Mouse (Mus musculus): ENCODE results near the gene Pink1.
"Not testable (repeated sequence)": the region's sequence is repeated elsewhere in the genome, so short reads cannot be mapped to it uniquely, and the experiment has no call there.

The Pink1 gene

DNA sequence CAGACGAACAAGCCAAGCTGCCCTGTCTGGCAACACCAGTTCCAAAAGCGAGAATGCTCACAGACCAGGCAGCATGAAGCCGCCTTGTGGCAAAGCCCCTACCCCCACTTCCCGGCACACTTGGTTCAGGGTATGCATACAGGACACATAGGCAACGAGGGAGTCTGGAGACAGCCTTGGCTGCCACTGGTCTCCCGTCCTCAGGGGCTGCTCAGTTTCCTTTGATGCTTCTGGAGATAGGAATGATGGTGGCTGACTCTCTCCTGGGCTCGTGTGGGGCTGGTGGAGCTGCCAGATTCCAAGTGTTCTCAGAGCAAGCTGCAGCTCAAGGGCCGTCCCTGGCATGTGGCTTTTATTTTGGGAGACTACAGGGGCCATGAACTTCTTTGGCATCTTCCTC is 15.3 kb upstream of the Pink1 start:
- no peak for DNase-seq

DNA sequence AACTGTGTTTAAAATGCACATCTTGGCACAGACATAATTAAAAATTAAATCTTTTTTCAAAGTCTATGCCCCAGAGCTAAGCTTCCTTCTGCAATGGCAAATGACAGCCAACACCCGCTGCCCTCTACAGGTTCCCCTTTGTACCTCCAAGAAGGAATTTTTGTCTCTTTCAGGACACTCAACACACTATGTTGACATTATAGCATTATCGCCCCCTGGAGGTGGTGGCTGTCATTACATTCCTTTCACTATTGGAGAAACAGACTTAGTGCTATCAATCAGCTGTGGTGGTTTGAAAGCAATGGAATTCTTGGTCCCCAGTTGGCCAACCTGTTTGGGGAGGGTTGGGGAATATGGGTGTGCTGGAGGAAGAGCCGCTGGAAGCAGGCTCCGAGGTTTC is 13.9 kb upstream of the Pink1 start:
- peak; percentile 56 for DNase-seq

DNA sequence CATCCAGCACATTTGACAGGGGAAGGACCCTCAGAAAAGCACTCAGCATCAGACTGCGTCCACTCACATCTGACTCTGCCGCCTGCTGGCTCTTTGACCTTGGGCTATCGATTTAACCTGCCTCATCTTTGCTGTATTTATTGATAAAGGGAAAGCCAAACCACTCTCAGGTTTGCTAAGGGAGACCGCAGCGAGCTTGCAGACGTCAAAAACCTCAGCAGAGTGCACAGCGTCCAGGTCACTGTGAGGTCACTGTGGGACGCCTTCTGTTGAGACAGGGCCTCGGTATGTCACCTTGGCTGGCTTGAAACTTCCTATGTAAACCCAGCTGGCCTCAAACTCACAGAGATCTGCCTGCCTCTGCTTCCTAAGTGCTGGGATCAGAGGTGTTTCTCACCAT is 11.2 kb upstream of the Pink1 start:
- no peak for DNase-seq

DNA sequence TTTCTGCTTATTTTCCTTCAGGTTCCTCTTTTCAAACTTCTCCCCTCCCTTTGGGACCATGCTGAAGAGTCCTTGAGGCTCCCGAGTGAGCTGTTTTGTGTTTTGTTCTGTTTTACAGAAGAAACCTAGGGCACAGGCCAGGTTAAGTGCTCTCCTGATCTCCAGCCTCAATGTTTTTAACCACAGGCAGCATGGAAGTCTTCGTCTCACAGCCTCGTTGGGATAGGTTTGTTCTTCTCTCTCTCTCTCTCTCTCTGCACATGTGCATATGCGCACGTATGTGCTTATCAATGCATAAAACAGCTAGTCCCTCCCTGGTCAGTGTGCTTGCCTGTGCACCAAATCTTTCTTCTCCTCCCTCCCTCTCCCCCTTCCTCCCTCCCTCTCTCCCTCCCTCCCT is 10.8 kb upstream of the Pink1 start:
- no peak for DNase-seq

DNA sequence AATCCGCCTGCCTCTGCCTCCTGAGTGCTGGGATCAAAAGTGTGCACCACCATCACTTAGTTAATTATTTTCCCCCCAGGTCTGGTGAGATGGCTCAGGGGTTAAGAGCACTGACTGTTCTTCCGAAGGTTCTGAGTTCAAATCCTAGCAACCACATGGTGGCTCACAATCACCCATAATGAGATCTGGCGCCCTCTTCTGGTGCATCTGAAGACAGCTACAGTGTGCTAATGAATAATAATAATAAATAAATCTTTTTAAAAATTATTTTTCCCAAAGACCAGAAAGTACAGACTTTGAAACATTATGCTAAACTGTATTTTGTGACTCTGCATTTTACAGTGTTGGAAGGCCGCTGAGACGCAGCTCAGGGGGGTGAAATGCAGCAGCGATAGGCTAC is 9.5 kb upstream of the Pink1 start:
- DNase-seq = no peak

DNA sequence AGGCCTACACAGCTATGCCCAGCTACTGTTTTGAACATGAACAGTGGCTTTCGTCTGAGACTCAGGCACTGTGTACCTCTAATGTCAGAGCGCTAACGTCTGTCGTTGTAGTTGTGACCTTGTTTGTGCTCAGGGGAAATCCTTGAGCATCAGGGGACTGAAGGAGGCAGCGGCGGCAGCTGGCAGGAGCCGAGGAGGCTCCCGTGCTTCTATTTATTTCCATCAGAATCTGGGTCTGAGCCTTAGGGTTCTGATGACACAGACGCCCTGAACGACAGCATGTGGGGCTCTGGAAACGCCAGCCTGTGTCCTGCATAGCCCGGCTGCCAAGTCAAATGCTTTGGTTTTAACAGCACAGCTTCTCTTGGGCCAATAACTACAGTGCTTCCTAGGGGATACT is 8.9 kb upstream of the Pink1 start:
- no peak for DNase-seq

DNA sequence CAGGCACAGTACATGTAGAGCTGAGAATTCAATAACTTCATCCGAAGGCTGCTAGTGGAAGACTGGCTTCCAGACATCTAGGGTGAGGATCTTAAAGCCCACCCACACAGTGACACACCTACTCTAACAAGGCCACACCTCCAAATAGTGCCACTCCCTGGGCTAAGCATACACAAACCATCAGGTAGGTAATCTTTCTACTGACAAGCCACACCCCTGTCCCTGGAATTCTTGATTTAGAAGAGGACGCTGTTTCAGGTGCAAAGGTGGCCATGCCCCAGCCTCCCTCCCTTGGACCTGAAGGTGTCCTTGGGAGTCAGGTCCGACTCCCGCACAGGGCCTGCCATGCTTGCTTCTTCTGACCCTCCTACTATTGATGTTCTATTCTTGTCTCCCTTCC is 7.0 kb upstream of the Pink1 start:
- no peak for DNase-seq

DNA sequence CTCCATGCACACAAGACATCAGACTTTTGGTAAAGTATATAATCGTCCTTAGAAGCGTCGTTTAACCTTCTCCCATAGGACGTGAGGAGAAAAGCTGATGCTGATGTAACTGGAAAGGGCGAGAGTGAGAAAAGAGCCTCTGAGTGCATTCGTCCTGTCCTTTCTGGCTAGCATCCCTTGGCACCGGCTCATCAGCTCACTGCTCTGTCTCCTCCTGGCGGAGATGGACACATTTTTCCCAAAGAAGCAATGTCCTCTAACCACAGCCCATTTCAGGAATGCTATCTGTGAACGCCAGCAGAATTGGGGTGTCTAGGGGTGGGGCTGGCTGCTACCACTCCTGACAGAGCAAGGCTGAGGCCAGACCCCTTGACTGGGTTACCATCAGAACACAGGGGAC is 5.5 kb upstream of the Pink1 start:
- no peak for DNase-seq

DNA sequence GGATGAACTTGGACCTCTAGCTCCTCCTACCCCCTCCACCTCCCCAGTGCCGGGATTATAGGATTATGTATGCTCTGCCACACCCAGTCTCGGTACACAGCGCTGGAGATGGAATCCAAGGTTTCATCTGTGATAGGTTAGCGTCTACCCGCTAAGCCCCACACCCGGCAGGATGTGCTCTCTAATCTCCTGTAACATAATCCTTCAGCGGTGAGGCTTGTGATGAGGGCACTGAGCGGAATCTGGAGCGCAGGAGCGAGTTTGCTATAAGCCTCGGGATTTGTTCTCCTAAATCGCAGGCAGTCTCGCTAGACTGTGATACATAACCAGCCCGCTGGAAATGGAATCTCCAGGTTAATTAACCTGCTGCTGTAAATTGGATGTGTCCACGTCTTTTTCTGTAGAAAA is 4.2 kb upstream of the Pink1 start:
- DNase-seq = no peak

DNA sequence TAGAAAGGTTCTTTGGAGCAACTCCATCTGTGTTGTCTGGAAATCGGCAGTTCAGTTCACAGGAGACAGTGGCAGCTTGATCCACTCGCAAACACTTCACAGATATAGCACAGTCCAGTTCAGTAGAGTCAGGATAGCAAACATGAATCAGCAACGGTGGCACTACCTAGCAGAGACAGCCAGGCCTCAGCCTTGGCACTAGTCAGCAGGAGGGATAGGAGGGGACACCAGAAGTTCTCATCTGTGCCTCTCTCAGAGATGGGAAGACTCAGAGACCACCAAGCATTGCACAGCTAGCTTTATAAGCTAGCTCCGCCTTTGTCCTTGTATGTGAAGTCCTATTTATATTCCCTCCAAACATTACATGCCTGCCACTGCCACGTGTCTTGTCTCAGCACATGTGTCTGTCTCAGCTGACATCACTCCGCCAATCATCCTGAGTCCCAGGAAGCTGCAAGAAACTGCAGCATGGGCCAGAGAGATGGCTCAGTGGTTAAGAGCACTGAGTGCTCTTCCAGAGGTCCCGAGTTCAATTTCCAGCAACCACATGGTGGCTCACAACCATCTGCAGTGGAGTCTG is 1.9 kb upstream of the Pink1 start:
- DNase-seq = no peak

DNA sequence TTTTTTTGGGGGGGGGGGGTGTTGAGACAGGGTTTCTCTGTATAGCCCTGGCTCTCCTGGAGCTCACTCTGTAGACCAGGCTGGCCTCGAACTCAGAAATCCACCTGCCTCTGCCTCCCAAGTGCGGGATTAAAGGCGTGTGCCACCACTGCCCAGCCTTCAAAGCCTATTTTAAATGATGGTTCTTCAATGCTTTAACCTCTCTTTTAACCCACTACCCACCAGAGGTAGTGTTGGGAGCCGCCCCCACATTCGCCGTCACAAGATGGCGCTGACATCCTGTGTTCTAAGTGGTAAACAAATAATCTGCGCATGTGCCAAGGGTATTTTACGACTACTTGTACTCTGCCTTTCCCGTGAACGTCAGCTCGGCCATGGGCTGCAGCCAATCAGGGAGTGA is 1.0 kb upstream of the Pink1 start:
- not testable (repeated sequence) for DNase-seq

DNA sequence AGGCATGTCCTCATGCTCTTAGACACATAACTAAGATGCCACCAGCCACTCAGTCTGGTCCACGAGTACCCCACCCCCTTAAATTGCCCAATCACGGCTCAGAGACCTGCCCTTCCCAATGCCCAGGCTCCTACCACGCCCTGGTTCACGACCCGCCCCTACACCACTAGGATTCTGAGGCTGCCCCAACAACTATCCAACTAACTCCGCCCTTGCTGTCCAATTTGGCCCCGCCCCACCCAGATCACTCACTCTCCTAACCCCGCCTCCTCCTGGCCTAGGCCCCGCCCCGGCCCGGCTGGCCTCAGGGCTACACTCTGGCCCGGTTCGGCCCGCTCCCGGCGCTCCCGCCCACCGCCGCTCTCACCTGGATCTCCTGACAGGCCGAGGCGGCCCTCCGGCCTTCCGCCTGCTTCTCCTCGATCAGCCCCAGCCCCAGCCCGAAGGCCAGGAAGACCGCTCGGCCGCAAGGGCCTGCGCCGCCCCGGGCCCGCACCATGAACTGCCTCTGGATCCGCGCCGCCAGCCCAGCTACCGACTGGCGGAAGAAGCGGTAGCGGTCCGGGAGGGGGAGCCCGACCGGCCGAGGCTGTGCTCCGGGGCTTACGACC is 536 bp downstream of the Pink1 start:
- DNase-seq = peak; percentile 96

DNA sequence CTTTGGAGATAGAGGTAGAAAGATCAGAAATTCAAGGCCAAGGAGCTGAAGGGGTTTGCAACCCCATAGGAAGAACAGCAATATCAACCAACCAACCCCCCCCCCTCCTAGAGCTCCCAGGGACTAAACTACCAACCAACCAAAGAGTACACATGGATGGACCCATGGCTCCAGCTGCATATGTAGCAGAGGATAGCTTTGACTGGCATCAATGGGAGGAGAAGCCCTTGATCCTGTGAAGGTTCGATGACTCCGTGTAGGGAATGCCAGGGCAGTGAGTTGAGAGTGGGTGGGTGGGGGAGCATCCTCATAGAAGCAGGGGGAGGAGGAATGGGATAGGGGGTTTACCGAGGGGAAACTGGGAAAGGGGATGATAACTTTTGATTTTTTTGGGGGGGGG is 1.7 kb downstream of the Pink1 start:
- DNase-seq = no peak

DNA sequence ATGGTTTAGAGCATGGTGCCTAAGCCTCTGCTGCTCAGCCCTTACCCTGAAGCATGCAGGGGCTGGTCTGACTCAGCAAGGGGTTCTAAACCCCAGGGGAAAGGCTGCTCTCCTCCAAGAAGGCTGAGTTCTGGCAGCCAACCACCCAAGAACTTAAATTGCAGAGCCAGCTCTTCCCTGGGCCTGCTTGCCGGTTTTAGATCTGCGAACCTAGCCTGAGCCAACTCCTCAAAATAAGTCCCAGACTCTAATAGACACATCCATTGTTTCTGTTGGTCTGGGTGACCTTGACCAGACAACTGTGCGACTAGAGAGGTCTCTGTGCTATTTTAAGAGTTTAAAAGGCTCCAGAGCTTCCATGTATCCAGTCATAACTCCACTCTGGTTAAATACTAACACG is 2.4 kb downstream of the Pink1 start:
- DNase-seq = no peak

DNA sequence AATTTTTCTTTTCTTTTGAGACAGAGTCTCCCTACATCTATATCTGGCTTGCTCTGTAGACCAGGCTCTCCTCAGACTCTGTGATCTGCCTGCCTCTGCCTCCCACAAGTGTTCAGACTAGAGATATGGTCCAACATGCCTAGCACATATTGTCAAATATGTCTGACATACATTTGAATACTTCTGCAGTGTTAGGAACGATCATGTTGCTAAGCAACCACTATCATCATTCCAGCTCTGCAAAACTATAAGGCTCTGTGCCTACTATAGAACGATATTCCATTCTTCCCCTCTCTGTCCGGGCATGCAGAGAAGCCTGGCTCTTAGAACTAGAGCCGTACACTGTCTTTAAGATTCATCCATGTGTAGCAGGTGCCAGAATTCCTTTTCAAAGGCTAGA is 3.4 kb downstream of the Pink1 start:
- no peak for DNase-seq

DNA sequence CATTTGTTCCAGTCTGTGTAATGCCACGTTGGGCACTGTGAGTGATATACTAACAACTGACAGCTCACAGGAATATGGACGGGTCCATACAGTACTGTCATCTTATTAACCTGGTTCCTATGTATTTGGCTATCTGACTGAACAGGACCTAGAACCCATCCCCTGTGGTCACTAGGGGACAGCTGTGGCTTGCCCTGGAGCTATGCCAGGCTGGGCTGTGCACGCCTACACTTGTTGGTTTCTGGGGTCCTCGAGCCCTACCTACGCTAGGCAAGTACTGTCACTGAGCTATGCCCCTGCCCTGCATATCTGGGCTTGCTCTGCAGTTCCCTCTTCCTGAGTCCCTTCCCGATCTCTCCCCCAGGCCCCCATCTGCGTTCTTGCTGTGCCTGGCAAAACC is 4.6 kb downstream of the Pink1 start:
- no peak for DNase-seq

DNA sequence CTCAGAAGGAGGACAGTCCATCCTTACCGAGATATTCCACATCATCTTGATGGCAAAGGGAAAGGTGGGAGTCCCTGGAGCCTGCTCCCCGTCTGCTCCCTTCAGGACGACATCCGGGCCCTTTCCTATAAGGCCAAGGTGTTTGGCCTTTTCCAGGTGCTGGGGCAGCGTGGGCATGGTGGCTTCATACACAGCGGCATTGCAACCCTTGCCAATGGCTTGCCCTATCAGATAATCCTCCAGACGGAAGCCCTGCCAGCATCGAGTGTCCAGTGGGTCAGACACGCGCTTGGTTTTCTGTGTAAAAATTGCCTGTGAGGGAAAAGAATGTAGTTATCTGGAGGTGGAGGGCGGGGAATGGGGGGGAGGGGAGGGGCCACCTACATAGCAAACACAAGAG is 5.4 kb downstream of the Pink1 start:
- DNase-seq = no peak

DNA sequence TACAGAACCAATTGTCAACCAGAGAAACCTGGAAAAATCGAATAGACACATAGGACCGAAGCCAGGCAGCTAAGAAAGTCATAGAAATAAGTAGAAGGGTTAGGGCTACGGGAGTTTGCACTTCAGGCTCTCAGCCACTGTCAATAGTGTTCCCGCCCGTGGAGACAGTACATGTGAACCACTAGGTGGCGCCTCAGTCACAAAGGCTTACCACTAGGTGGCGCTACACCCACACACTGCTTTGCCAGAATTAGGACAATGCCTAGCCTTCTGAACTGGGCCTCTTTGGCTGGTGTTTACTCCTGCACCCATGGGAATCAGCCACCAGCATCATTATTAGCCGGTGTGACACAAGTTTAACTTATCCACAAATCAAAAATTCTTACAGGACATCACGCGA is 6.6 kb downstream of the Pink1 start:
- peak; percentile 84 for DNase-seq

DNA sequence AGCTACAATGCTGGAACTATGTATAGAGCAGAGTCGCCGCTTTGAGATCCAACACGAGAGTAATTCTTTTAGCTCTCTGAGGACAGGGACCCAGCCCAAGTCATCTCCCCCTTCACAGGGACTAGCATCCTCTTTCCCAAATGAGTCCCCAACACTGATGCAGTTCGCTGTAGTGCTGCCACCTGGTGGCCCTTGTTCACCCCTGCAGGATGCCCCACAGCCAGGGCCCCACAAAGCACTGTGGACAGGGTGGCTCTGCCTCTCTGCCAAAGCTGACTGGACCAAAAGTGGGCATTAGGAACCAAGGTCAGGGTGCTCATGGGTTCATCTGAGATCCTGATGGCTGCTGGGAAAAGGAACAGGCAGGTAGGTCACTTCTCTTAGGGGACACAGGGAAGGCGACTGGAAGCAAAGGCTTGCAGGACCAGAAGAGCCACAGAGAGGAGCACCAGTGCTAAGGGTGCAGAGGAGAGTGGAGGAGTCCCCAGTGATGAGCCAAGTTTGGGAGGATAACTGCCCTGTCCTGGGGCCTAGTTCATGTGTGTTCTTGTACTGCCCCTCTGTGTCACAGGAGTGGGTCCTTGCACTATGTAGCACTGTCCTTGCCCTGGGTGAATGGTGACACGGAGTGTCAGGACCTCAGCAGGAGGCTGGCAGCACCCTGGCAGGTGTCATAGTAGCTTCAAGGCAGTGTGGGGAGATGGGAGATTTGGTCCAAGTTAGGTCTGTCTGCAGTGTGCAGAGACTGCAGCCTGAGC is 7.4 kb downstream of the Pink1 start:
- no peak for DNase-seq

DNA sequence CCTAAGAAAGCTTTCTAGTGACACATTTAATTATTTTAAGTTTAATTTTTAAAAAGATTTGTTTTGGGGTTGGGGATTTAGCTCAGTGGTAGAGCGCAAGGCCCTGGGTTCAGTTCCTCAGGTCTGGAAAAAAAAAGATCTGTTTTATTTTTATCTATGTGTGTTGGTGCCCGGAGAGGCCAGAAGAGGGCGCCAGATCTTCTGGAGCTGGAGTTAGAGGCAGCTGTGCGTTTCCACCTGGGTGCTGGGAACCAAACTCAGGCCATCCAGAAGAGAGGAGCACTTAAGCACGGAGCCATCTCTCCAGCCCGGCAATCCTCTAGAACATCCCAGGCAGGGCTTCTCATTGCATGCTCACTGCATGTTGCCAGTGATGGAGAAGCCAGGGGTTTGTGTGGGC is 9.7 kb downstream of the Pink1 start:
- DNase-seq = no peak

DNA sequence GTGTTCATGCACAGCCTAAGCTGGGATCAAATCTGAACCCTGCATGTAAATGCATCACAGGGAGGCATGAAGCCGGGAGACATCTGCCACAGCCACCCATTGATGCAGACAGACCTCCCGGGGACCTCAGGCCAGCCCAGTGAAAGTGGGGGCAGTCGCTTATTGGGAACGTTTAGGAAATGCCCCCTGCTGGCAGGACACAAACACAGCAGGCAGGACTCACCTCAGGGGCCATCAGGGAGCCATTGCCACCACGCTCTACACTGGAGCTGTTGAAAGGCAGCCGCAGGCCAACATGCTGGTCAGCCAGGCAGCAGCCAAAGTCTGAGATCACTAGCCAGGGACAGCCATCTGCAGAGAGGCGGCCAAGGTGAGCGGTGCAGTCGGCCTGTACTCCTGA is 10.3 kb downstream of the Pink1 start:
- no peak for DNase-seq

DNA sequence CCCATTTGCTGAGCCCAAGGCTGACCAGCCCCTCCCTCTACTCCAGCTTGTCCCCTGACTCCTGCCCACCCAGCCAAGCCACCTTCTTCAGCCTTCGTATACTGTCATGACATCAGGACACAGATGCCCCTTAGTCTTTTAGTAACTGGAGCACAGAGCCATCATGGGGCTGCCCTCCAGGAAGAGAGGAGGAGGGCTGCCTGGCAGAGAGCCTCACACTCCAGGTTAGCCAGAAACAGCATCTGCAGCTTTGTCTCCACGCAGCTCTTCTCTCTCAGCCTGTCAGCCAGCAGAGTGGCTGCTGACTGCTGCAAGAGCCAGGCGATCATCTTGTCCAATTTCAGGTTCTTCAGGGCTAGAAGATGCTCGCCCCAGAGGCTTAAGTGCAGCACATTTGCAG is 12.3 kb downstream of the Pink1 start:
- no peak for DNase-seq

DNA sequence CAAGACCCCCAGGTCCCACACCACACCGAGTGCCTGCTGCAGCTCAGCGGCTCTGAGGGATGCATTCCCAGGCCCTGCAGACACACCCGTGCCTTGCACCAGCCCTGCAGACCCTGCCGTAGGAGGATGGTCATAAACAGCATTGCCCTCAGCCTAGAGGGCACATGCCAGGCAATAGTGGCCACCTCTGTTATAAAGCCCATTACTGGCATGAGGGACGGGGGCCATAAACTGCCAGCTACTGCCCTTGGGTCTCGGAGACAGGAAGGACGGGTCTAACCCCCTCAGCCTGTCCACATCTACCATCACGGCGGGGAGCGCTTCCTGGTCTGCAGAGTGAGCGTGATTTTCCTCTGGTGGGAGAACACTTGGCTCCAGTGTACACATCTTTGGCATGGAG is 13.1 kb downstream of the Pink1 start:
- no peak for DNase-seq

DNA sequence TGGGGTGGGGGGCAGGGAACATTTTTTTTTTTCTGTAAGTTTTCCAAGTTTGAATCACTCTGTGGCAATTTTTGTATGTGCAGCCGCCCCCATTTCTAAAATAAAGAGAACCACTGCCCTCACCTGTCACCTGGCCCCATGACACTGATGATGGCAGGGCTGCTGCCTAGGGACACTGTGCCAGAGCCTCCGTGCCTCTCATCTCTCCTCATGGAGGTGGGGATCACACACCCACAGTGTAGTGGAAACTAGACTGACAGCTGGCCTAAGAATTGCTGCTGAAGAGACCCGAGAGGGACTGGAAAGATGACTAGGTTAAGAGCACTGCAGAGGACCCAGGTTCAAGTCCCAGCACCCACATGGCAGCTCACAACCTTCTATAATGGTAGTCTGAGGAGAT is 14.0 kb downstream of the Pink1 start:
- DNase-seq = peak; percentile 24

DNA sequence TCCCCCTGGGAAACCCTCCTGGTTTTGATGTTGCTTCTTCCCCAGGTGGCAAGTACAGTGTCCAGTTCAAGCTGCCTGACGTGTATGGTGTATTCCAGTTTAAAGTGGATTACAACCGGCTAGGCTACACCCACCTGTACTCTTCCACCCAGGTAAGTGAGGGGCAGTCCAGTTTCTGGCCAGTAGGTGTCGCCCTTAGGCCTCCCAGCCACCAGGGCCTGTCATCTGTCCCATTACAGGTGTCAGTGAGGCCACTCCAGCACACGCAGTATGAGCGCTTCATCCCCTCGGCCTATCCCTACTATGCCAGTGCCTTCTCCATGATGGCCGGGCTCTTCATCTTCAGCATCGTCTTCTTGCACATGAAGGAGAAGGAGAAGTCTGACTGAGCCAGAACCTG is 14.5 kb downstream of the Pink1 start:
- peak; percentile 63 for DNase-seq

Data from cerebellum, adult 11-12 months (tissue).